Mouse (Mus musculus) bone marrow macrophage, adult 2 months (primary cell): ENCODE results near the gene Tsga13.

Source experiments
- CTCF ChIP-seq: IDR thresholded peaks from 2 replicates; pipeline ENCODE4 v1.5.1; 2012; ENCODE audit warnings: low read depth, mild to moderate bottlenecking, low read length, moderate library complexity
- POLR2A ChIP-seq: IDR thresholded peaks from 2 replicates; pipeline ENCODE4 v1.6.1; 2012; ENCODE audit warnings: mild to moderate bottlenecking, low read depth, low read length, borderline replicate concordance

DNA sequence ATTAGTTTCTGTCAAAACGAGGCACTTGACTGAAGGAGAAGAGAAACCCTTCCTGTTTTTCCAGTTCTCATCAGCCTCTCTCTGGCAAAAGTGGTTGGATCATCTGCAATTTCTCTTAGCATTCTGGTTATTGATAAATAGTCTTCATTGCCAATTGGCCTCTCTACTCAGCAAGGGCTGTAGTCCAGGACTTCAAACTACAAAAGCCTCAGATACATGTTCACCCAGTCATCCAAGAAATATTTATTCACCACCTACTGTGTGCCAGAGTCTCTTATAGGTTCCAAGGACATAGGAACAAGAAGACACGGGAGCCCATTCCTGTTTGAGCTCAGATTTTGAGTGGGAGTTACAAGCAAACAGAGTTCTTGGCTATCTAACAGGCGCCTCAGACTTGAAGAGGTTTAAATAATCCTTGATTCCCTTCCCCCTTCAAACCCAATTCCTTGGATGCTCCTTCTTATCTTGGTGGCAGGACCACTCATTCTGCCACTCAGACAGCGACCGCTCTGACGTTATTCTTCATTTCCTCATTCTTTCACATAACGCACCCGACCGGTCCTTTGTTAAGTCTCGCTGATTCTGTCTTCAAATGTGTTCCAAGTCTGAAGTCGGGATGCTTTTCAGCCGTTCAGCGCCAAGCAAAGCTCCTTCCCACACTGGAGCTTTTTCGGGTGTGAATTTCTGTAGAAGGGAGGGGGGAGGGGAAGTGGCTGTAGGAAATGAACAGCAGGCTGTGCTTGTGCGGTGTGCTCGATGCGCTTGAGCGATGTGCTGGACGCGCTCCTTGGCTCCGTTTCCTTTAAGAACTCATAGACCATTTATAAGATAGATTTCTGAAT is 5.7 kb upstream of the Tsga13 start:
- no peak for TF ChIP-seq CTCF
- no peak for TF ChIP-seq POLR2A
